Mouse (Mus musculus) stomach, adult 2 months (tissue): ENCODE measurements around the gene Rab42. TPM values are rescaled to one million over a fixed set of nuclear protein-coding genes. Genes with fewer than 3 reads are reported as not detected.

Experiments used
- polyA plus RNA-seq: library from polyadenylated mRNA; depleted of rRNA; stranded (reverse); fragments of >200 nt; gene quantifications from 2 replicates; pipeline ENCODE4 v1.2.3, GENCODE M21; 2012; rRNA removed

Gene Rab42
- polyA plus RNA-seq = 0.47 and 0.77 TPM in 2 replicates

GRCm38 (mm10) chr4:132302939-132303479, at the start of gene Rab42:
Gene Rab42, minus strand, starts transcription at chr4:132303385.

DNA sequence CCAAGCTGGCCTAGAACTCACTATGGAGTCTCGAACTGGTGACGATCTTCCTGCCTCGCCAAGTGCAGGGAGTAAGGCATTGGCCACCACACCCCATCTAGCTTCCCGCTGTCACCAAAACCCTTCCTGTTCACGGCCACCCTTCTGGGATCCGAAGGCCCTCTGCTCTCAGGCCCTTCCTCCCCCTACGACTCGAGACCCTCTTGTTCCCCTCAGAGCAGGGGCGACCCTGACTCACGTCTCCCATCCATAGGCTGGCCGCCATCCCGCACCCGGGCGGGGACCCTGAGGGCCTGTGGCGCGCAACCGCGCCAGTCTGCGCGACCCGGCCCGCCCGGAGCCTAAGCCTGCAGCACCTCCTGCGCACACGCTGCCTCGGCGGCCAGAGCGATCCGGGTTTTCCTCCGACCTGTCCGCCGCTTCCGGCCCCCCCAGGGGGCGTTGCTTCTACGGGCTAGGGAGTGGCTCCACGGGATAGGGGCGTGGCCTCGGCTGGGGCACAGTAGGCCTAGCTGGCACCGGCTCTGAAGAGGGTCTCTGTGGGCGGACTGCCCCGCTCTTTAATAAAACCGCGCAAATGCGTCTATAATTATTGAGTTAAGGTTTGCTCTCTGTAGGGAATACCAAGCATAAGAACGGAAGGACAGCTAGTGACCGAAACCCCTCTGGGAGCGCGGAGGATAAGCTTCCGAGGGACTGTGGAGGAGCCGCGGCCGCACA, 26.1 kb upstream of the Rab42 start, which contains the start of gene Trnau1ap:
Trnau1ap (minus strand) TSS at position 424 of the 720 bp plus-strand sequence.

DNA sequence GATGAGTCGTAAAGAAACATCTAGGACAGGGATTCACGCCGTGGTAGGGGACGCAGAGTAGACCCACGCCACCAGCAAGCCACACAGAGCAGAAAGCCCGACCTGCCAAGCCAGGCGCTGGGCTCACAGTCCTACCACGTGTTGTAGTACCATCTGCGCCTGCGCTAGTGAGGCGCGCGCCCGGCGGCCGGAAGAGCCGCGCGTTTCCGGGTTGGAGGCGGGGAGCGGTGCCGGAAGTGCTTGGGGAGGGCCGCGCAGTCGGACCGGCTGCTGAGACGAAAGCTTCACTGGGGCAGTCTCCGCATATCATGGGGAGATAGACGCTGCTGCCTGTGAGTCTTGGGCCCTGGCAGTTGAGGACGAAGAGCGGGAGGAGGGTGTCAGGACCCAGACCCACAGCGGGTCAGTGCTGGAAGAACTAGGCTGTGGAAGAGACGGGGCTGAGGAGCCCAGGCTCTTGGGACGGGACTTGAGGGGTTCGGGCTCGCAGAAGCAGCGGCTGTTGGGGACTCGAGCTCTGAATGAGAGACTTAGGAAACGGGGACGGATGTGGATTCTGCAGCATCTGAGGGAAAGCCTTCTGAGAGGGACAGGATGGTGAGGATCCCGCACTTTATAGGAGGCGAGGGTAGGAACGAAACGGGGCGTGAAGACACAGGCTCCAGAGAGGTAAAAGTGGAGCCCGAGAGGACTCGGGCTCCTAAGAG, 28.9 kb downstream of the Rab42 start, which contains the start of gene Taf12:
Taf12 (plus strand) TSS at position 220 of the 707 bp plus-strand sequence.

DNA sequence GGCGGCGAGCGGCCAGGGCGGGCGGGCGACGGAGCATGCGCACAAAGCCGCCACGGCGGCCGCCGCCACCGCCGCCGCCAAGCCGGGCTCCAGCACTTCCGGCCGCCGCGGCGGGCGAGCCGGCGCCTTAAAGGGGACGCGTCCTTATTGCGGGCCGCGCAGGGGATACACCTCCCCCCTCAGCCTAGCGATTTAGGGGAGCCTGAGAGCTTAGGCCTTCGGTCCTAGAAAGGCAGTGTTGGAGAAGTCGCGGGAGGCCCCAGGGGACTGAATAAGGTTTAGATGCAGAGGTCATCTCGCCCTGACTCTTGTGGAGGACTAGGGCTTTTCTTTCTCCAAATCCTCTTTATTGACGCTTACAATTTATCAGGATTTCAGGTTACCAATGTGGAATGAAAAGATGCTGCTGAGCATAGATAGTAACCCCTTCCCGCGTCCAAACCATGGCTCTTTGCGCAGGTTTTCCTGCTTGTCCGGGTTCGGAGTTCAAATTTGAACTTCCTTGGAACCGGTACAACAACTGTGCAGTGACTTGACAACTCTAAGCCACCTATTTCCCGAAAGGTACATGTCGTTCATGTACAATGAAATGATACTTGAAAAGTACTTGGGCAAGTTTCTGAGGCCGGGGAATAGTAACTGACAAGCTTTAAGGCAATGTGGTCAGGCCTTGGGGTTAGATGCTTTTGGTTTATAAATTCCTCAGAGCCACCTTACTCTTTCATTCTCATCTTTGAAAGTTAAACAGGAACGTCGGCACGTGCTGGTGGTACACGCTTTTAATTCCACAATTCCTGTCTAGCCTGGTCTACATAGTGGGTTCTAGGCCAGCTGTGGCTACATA, 41.4 kb downstream of the Rab42 start, which contains the start of gene Gmeb1:
Gmeb1 (minus strand) TSS at position 89 of the 844 bp plus-strand sequence.

Other genes with a start within 250 kb of the Rab42 start
- 0.04 and 0.13 TPM in 2 replicates for gene Gm10300, start 228.7 kb downstream of the Rab42 start, polyA plus RNA-seq
- gene Epb41, start 228.1 kb downstream of the Rab42 start, polyA plus RNA-seq = 14.7 and 17.4 TPM in 2 replicates
- gene Oprd1, start 158.9 kb downstream of the Rab42 start, polyA plus RNA-seq = 0.69 and 0.76 TPM in 2 replicates
- gene Ythdf2, start 91.1 kb downstream of the Rab42 start, polyA plus RNA-seq = 6.0 and 7.3 TPM in 2 replicates
- gene Gmeb1, start 41.8 kb downstream of the Rab42 start, polyA plus RNA-seq = 4.6 and 7.3 TPM in 2 replicates
- 1.00 and 1.1 TPM in 2 replicates for gene Taf12, start 29.0 kb downstream of the Rab42 start, polyA plus RNA-seq
- 7.4 and 7.6 TPM in 2 replicates for gene Trnau1ap, start 26.2 kb upstream of the Rab42 start, polyA plus RNA-seq
- gene Rcc1, start 50.2 kb upstream of the Rab42 start, polyA plus RNA-seq = 3.5 and 3.9 TPM in 2 replicates
- gene Phactr4, start 119.1 kb upstream of the Rab42 start, polyA plus RNA-seq = 6.6 and 8.0 TPM in 2 replicates
- gene Med18, start 160.5 kb upstream of the Rab42 start, polyA plus RNA-seq = 0.89 and 1.0 TPM in 2 replicates
- gene Sesn2, start 207.1 kb upstream of the Rab42 start, polyA plus RNA-seq = 5.3 and 6.4 TPM in 2 replicates
- gene Atpif1, start 230.3 kb upstream of the Rab42 start, polyA plus RNA-seq = 28.1 and 28.3 TPM in 2 replicates
- gene Dnajc8, start 232.2 kb upstream of the Rab42 start, polyA plus RNA-seq = 4.8 and 7.3 TPM in 2 replicates